Mouse (Mus musculus) ES-E14 (cell line): ENCODE results near the gene Rfxank. TPM values are rescaled to one million over a fixed set of nuclear protein-coding genes. Genes with fewer than 3 reads are reported as not detected.
A peak's percentile ranks its signal among the peaks of the same experiment; 100 is the strongest.

Experiments
- DNase-seq: peaks from one replicate; pipeline ENCODE4 v3.0.0-alpha.2; 2013; ENCODE audit warnings: low read depth, low spot score
- H3K27ac ChIP-seq: 2 replicates; pipeline ENCODE4 v1.5.1; 2012; ENCODE audit warnings: low read depth, mild to moderate bottlenecking, low read length, moderate library complexity, mixed read lengths; ENCODE audit not compliant: poor library complexity, insufficient read depth, severe bottlenecking
- H3K36me3 ChIP-seq: 2 replicates; pipeline ENCODE4 v1.6.1; 2012; ENCODE audit warnings: mild to moderate bottlenecking, low read length, moderate library complexity, mixed read lengths; ENCODE audit not compliant: control insufficient read depth, poor library complexity, insufficient read depth, severe bottlenecking
- H3K4me1 ChIP-seq, 2 experiments: fragments of 150-350 bp in 1 of 2; sonication (generic) in 1 of 2; 2 replicates each; pipeline ENCODE4 v1.6.1; 2012; ENCODE audit warnings: low read length in 2 of 2, mild to moderate bottlenecking in 1 of 2, mixed read lengths in 1 of 2; ENCODE audit not compliant: control insufficient read depth in 2 of 2, insufficient read depth in 2 of 2, poor library complexity in 1 of 2
- H3K4me3 ChIP-seq, 2 experiments: fragments of 150-350 bp in 1 of 2; sonication (generic) in 1 of 2; 2 replicates each; pipeline ENCODE4 v1.5.1; 2012; ENCODE audit warnings: low read length in 2 of 2, low read depth in 1 of 2, mild to moderate bottlenecking in 1 of 2, mixed read lengths in 1 of 2; ENCODE audit not compliant: insufficient read depth in 1 of 2, poor library complexity in 1 of 2, severe bottlenecking in 1 of 2
- H3K9ac ChIP-seq: 2 replicates; pipeline ENCODE4 v1.6.1; 2012; ENCODE audit warnings: low read depth, mild to moderate bottlenecking, low read length, mixed read lengths; ENCODE audit not compliant: poor library complexity, insufficient read depth, severe bottlenecking
- H3K9me3 ChIP-seq: fragments of 150-350 bp; sonication (generic); 2 replicates; pipeline ENCODE4 v1.6.1; 2012; ENCODE audit warnings: low read depth, mild to moderate bottlenecking, low read length; ENCODE audit not compliant: control insufficient read depth, insufficient read depth
- CHD2 ChIP-seq: IDR thresholded peaks from 2 replicates; pipeline ENCODE4 v1.6.1; 2014; ENCODE audit warnings: mild to moderate bottlenecking, low read depth, low read length, inconsistent platforms
- HCFC1 ChIP-seq: IDR thresholded peaks from 2 replicates; pipeline ENCODE4 v1.6.1; 2012; ENCODE audit warnings: low read length, inconsistent platforms, borderline replicate concordance; ENCODE audit not compliant: insufficient read depth
- MAFK ChIP-seq: IDR thresholded peaks from 2 replicates; pipeline ENCODE4 v1.6.1; 2014; ENCODE audit warnings: mild to moderate bottlenecking, low read depth, low read length, inconsistent platforms; ENCODE audit not compliant: insufficient read depth
- ZC3H11A ChIP-seq: IDR thresholded peaks from 2 replicates; pipeline ENCODE4 v1.6.1; 2012; ENCODE audit warnings: low read depth, mild to moderate bottlenecking, inconsistent platforms, low read length, borderline replicate concordance
- ZNF384 ChIP-seq: IDR thresholded peaks from 2 replicates; pipeline ENCODE4 v1.6.1; 2012; ENCODE audit warnings: low read depth, low read length, inconsistent platforms
- in situ Hi-C, 2 experiments: fragments of 600-800 bp; cut with MboI; formaldehyde crosslinking; loops; one replicate each; pipeline ENCODE4 v1.15.1; 2025; ENCODE audit warnings: low sequenced_read_pairs in 2 of 2, inconsistent platforms in 1 of 2; ENCODE audit not compliant: unreplicated experiment in 2 of 2
- total RNA-seq: library from RNA; depleted of rRNA; stranded (reverse); fragments of 300-350 nt; gene quantifications from 2 replicates; pipeline ENCODE4 v1.2.3, GENCODE M21; 2012

The Rfxank gene
- total RNA-seq, 1 experiment: 10.4 TPM

DNA sequence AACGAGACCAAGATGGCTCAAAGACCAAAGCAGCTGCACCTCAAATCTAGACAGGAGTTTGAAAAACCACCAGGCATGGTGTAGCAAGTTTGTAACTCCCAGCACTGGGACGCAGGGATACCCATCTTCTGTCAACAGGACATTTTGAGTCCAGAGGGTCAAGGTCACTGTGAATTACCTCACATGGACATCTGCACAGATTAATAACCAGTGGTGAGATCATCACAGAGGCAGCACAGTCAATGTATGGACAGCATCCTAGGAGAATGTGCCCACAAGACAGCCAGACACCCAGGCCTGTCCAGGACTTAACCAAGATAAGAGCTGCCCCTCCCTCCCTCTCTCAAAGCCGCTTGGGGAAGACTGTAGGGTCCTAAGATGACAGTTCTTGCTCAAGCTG is 31.2 kb upstream of the Rfxank start:
- in situ Hi-C loops: no loop called here
- H3K9me3 ChIP-seq: no peaks in the 10 kb centered on the region
- TF ChIP-seq CHD2 (no peak), HCFC1 (no peak), MAFK (no peak), ZC3H11A (no peak), ZNF384 (no peak)

GRCm38 (mm10) chr8:70166504-70167110 is 27.7 kb upstream of the Rfxank start:
- Histone ChIP-seq H3K4me3 (peak overlapping the region; percentile 24 to 52; a peak in 3 of 4 replicates), H3K9ac (no peak overlapping the region), H3K27ac (no peak overlapping the region), H3K4me1 (peaks cover 1 to 8% of the 10 kb centered on the region in 2 experiments; a peak in 1 of 4 replicates), H3K9me3 (no peaks in the 10 kb centered on the region), H3K36me3 (no peaks in the 10 kb centered on the region)
- in situ Hi-C loops: no loop called here
- TF ChIP-seq ZNF384: 0 out of 2 replicates have a peak, but pooled peaks have one; percentile 22
- TF ChIP-seq CHD2: no peak
- no peak for TF ChIP-seq HCFC1
- no peak for TF ChIP-seq MAFK
- peak; percentile 37; the same call in 1 of the 2 replicates for TF ChIP-seq ZC3H11A
- DNase-seq: peak; percentile 59

More for the DNA sequence above, 31.2 kb upstream of the Rfxank start:
- DNase-seq: no peak
- peaks cover 1 to 13% of the 10 kb centered on the region in 2 experiments; a peak in 2 of 4 replicates for H3K4me1 ChIP-seq
- H3K36me3 ChIP-seq: peaks cover 3% of the 10 kb centered on the region; the same call in 1 of the 2 replicates
- H3K27ac ChIP-seq: no peak overlapping the region
- no peak overlapping the region for H3K9ac ChIP-seq
- H3K4me3 ChIP-seq: no peak overlapping the region

DNA sequence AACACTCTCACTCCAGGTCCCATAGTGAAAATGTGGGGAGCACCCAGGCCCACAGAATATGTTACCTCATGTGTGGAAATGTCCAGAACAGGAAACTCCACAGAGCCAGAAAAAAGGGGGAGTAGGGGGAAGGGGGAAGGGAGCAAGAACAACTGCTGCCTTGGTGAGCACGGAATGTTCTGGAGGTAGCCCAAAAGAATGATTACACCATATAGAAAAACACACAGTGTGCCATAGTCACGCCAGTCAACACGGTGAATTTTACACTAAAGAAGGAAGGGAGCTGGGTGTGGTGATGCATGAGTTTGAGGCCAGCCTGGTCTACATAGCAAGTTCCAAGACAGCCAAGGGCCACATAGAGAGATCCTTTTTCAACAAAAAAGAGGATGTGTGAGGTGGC is 24.4 kb upstream of the Rfxank start:
- Histone ChIP-seq H3K9me3 (no peaks in the 10 kb centered on the region), H3K36me3 (no peaks in the 10 kb centered on the region), H3K9ac (no peak overlapping the region), H3K4me3 (no peak overlapping the region), H3K4me1 (peaks cover 4 to 14% of the 10 kb centered on the region in 2 experiments), H3K27ac (no peak overlapping the region)
- in situ Hi-C loops: no loop called here
- no peak for DNase-seq
- TF ChIP-seq ZC3H11A: no peak
- no peak for TF ChIP-seq CHD2
- no peak for TF ChIP-seq MAFK
- no peak for TF ChIP-seq HCFC1
- no peak for TF ChIP-seq ZNF384

DNA sequence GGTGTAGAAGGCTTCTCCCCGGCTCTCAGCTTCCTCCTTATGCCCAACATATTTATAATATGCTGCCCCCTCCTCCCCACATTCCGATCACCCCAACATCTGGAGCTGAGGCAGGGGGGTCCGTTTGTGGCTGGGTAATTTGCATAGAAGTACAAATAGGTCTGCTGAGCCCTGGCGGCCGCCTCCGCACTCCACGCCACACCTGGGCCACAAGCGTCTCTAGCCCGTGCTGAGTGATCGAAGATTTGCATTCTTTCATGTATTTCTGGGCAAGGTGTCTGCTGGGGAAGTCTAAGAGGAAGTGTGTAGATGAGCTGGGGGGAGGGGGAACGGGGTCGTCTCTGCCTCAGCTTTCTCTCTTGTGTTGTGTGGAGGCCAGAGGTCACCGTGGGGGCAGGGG is 21.1 kb upstream of the Rfxank start:
- peaks cover 4 to 12% of the 10 kb centered on the region in 2 experiments for H3K4me1 ChIP-seq
- H3K9ac ChIP-seq: no peak overlapping the region
- H3K36me3 ChIP-seq: no peaks in the 10 kb centered on the region
- no peak overlapping the region for H3K4me3 ChIP-seq
- H3K9me3 ChIP-seq: no peaks in the 10 kb centered on the region
- H3K27ac ChIP-seq: no peak overlapping the region
- TF ChIP-seq MAFK: no peak
- TF ChIP-seq HCFC1: no peak
- TF ChIP-seq CHD2: no peak
- no peak for DNase-seq
- in situ Hi-C loops: no loop called here

GRCm38 (mm10) chr8:70159211-70159610 is 20.3 kb upstream of the Rfxank start:
- Histone ChIP-seq H3K9me3 (no peaks in the 10 kb centered on the region), H3K4me1 (peaks cover 4 to 9% of the 10 kb centered on the region in 2 experiments), H3K36me3 (no peaks in the 10 kb centered on the region), H3K27ac (no peak overlapping the region), H3K9ac (no peak overlapping the region; the same call in 1 of the 2 replicates), H3K4me3 (peak overlapping the region in 1 of 2 experiments; percentile 79; a peak in 2 of 4 replicates)
- in situ Hi-C loops: no loop called here
- TF ChIP-seq CHD2 (no peak), ZC3H11A (no peak), HCFC1 (no peak), ZNF384 (no peak)
- DNase-seq: no peak
